Mouse (Mus musculus) right cerebral cortex, postnatal 14 days (tissue): ENCODE data around the gene Cfap77.

Experiments
- DNase-seq: peaks from one replicate; pipeline ENCODE4 v3.0.0; 2022

Cfap77 gene

GRCm38 (mm10) chr2:28897340-28897899 lies 157.4 kb downstream of the Cfap77 start:
- DNase-seq = no peak

GRCm38 (mm10) chr2:28895876-28896275 lies 159.0 kb downstream of the Cfap77 start:
- DNase-seq = no peak

GRCm38 (mm10) chr2:28893526-28893925 lies 161.3 kb downstream of the Cfap77 start:
- no peak for DNase-seq

- no peak for DNase-seq
These were observed 162.1 kb downstream of the Cfap77 start for GRCm38 (mm10) chr2:28892796-28893195.

GRCm38 (mm10) chr2:28884914-28885313 lies 170.0 kb downstream of the Cfap77 start:
- no peak for DNase-seq

- DNase-seq = no peak
These were observed 171.9 kb downstream of the Cfap77 start for GRCm38 (mm10) chr2:28882826-28883485.

- no peak for DNase-seq
These were observed 172.8 kb downstream of the Cfap77 start for GRCm38 (mm10) chr2:28882047-28882446.

GRCm38 (mm10) chr2:28881275-28881674 lies 173.6 kb downstream of the Cfap77 start:
- DNase-seq = peak; percentile 19
